Mouse (Mus musculus) neural tube, embryonic 15.5 days (tissue): Measurements from ENCODE around the gene Atg13. TPM values are rescaled to one million over a fixed set of nuclear protein-coding genes. Genes with fewer than 3 reads are reported as not detected.

Experiments
- ATAC-seq: fragments of 200-750 bp; cut with Nextera tagmentation; 2 replicates; pipeline ENCODE4 v1.8.0; 2017; ENCODE audit warnings: mild to moderate bottlenecking, moderate TSS enrichment, moderate library complexity; ENCODE audit not compliant: low FRiP score
- H3K27ac ChIP-seq: fragments of 300-500 bp; sonication (generic); replicated peaks from 2 replicates; pipeline ENCODE4 v1.5.1; 2015; ENCODE audit warnings: mild to moderate bottlenecking, inconsistent platforms
- H3K27me3 ChIP-seq: fragments of 300-500 bp; sonication (generic); replicated peaks from 2 replicates; pipeline ENCODE4 v1.6.1; 2015; ENCODE audit warnings: inconsistent platforms
- H3K36me3 ChIP-seq: fragments of 300-500 bp; sonication (generic); 2 replicates; pipeline ENCODE4 v1.6.1; 2015; ENCODE audit warnings: inconsistent platforms
- H3K4me1 ChIP-seq: fragments of 300-500 bp; sonication (generic); 2 replicates; pipeline ENCODE4 v1.6.1; 2015; ENCODE audit warnings: inconsistent platforms
- H3K4me2 ChIP-seq: fragments of 300-500 bp; sonication (generic); 2 replicates; pipeline ENCODE4 v1.6.1; 2015; ENCODE audit warnings: inconsistent platforms, mild to moderate bottlenecking, moderate library complexity
- H3K4me3 ChIP-seq: fragments of 300-500 bp; sonication (generic); replicated peaks from 2 replicates; pipeline ENCODE4 v1.5.1; 2015; ENCODE audit warnings: mild to moderate bottlenecking, inconsistent platforms
- H3K9ac ChIP-seq: fragments of 300-500 bp; sonication (generic); replicated peaks from 2 replicates; pipeline ENCODE4 v1.6.1; 2015; ENCODE audit warnings: mild to moderate bottlenecking, inconsistent platforms
- H3K9me3 ChIP-seq: fragments of 300-500 bp; sonication (generic); replicated peaks from 2 replicates; pipeline ENCODE4 v1.6.1; 2016; ENCODE audit warnings: inconsistent platforms
- WGBS: fragments of 180-500 bp; shearing (Covaris S2); methylation state at CpG from one replicate; pipeline ENCODE4 v1.1.7; 2015; ENCODE audit warnings: mixed read lengths; 5-methylcytosine and 5-hydroxymethylcytosine counted together
- polyA plus RNA-seq: library from polyadenylated mRNA; unstranded; fragments of >200 nt; fragmentation: Nextera tagmentation; extraction: Ambion mirVana; gene quantifications from 2 replicates; pipeline ENCODE4 v1.2.1, GENCODE M21; 2015

Atg13 gene
- polyA plus RNA-seq, 1 experiment from 2014 or later, result 33.7 TPM

DNA sequence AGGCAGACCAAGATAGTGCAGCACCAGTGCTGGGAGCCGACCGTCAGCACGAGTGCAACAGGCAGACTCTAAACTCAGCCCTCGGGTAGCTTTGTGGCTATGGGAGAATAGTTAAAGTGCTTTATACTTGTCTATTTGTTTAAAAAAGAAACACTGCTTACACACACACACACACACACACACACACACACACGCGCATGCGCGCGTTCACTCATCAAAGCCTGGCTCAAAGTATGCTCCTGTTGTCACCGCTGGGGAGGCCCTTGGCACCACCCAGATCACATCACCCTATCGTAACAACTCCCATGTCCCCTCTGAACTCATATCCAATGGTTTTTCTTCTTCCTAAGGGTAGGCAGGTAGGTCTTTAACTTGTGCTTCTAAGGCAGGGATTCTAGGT lies 66.4 kb downstream of the Atg13 start:
- H3K27me3 ChIP-seq, result no peaks in the 10 kb centered on the region
- ATAC-seq, result no peak
- peaks cover 13% of the 10 kb centered on the region for H3K4me1 ChIP-seq
- no peaks in the 10 kb centered on the region for H3K9me3 ChIP-seq
- H3K27ac ChIP-seq, result no peak overlapping the region
- no peak overlapping the region for H3K9ac ChIP-seq
- no peak overlapping the region for H3K4me2 ChIP-seq
- 95% methylated on average over 11 of the region's 11 CpGs for WGBS
- H3K36me3 ChIP-seq, result peaks cover 54% of the 10 kb centered on the region
- no peak overlapping the region for H3K4me3 ChIP-seq

DNA sequence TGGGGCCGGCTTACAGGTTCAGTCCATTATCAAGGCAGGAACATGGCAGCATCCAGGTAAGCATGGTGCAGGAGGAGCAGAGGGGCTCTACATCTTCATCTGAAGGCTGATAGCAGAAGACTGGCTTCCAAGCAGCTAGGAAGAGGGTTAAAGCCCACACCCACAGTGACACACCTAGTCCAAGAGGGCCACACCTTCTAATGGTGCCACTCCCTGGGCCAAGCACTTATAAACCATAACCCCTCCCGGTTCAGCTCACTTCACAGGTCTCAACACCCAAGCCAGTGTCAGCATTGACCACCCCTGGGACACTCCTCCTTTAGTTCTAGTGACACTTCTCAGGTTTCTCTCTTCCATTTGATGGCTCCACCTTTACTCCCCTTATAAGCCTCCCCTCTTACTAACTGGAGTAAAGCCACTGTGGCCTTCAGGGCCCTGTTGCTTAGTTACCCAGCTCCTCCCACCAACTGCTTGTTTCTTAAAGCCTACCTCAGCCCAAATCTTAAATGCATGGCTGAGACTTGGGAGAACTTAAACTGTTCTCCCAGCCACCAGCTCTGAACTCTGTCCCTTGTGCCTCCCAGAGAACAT lies 67.5 kb downstream of the Atg13 start:
- peaks cover 2% of the 10 kb centered on the region; the same call in 1 of the 2 replicates for H3K4me1 ChIP-seq
- WGBS, result 84% methylated on average over 2 of the region's 2 CpGs
- no peak for ATAC-seq
- no peak overlapping the region for H3K4me3 ChIP-seq
- no peak overlapping the region for H3K27ac ChIP-seq
- H3K27me3 ChIP-seq, result no peaks in the 10 kb centered on the region
- no peaks in the 10 kb centered on the region for H3K9me3 ChIP-seq
- H3K4me2 ChIP-seq, result no peak overlapping the region
- H3K9ac ChIP-seq, result no peak overlapping the region
- H3K36me3 ChIP-seq, result peaks cover 54% of the 10 kb centered on the region

DNA sequence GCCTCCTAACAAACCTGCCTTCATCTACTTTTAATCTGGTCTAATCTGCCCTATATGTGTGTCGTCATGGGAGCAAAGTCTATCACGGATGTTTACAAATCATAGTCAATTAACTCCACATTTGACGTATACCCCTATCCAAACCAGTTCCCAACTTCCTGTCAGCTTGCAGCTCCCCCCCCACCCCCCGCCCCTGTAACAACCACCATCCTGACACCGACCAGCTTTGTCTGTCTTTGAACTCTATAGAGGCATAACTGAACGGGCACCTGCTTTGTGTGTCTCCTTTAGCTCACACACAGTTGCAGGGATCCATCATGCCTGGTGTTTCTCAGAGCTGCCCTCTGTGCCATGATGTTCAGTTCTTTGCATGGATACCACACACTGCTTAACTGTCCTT lies 71.4 kb downstream of the Atg13 start:
- Histone ChIP-seq H3K36me3 (peaks cover 15% of the 10 kb centered on the region), H3K27ac (no peak overlapping the region), H3K9me3 (no peaks in the 10 kb centered on the region), H3K27me3 (no peaks in the 10 kb centered on the region), H3K4me1 (no peaks in the 10 kb centered on the region), H3K9ac (no peak overlapping the region), H3K4me3 (no peak overlapping the region), H3K4me2 (no peak overlapping the region)
- WGBS, result 82% methylated on average over 6 of the region's 6 CpGs
- ATAC-seq, result no peak

DNA sequence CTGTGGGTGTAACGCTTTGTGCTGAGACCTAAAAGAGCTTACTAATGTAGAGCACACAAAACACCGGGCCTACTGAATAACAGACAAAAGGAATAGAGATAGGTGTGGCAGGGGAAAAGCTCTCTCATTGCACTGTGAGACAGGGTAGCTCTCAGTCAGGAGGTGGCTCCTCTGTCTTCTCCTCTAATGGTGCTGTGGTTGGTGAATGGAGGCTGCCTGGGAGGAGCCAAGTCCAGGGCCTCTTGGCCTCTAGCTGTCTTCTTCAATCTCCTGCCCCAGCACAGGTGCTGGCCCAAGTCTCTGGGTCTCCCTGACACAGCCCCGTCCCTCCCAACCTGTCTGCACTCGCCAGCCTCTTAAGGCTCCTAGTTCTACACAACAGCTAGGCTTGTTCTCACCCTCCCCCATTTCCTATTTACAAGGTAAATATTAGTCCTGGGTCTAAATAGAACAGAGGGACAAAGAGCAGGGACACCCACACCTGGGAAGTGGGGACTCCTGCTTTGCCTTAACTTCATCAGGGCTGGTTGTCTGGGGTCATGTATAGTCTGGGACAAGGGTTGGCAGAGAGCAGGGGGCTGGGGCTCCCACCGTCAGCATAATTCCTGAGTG lies 73.5 kb downstream of the Atg13 start:
- Histone ChIP-seq H3K4me3 (no peak overlapping the region), H3K9me3 (no peaks in the 10 kb centered on the region), H3K4me2 (no peak overlapping the region), H3K27me3 (no peaks in the 10 kb centered on the region), H3K4me1 (no peaks in the 10 kb centered on the region), H3K27ac (no peak overlapping the region), H3K36me3 (no peaks in the 10 kb centered on the region), H3K9ac (no peak overlapping the region)
- WGBS, result 86% methylated on average over 5 of the region's 5 CpGs
- no peak for ATAC-seq

DNA sequence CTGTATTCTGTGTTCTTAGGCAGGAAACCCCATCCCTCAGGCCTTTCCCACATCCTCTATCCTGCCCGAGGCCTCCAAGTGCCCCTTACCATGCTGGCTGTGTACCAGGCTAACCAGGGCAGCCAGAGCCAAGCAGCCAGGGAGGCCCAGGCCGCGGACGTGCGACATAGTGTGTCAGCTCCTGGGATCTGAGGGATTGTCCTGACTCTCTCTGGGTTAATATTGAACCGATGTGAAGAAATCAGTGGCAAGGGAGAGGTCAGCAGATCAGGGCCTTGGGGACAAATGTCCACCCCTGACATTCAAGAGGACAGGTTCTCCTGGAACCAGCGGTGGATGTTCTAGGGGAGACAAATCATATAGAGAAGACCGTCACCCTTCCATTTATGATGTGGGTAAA lies 74.1 kb downstream of the Atg13 start, which contains the start of gene F2:
Gene F2 (minus strand): TSS at position 186 of the 400 bp plus-strand sequence.
- H3K27ac ChIP-seq, result no peak within 1 kb of the TSS
- no peak for ATAC-seq
- H3K9me3 ChIP-seq, result no peaks in the 10 kb centered on the region
- 90% methylated on average over 8 of the region's 8 CpGs for WGBS
- no peaks in the 10 kb centered on the region for H3K4me1 ChIP-seq
- H3K36me3 ChIP-seq, result no peaks in the 10 kb centered on the region
- H3K9ac ChIP-seq, result no peak within 1 kb of the TSS
- H3K4me2 ChIP-seq, result no peak within 1 kb of the TSS
- no peaks in the 10 kb centered on the region for H3K27me3 ChIP-seq
- H3K4me3 ChIP-seq, result no peak within 1 kb of the TSS

DNA sequence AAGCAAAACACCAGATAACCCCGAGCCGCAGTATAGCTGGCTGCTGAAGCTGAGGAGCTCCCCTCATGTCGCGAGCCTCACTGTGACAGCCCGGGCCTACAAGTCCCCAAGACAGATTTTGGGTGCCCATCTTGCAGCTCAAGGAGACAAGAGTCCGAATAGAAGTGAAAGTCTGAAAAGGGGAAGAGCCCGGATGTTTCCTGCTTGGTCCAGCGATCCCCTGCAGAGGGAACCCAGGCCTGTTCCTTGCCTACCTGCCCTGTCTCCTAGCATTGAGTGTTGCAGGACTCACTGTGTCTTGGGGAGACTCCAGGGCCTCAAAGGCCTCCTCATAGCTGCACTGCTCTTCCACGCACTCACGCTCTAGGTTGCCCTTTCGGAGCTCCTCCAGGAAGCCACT lies 74.9 kb downstream of the Atg13 start:
- Histone ChIP-seq H3K9me3 (no peaks in the 10 kb centered on the region), H3K27ac (no peak overlapping the region), H3K9ac (no peak overlapping the region), H3K27me3 (no peaks in the 10 kb centered on the region), H3K36me3 (no peaks in the 10 kb centered on the region), H3K4me1 (no peaks in the 10 kb centered on the region), H3K4me3 (no peak overlapping the region), H3K4me2 (no peak overlapping the region)
- WGBS, result 91% methylated on average over 11 of the region's 11 CpGs
- no peak for ATAC-seq

DNA sequence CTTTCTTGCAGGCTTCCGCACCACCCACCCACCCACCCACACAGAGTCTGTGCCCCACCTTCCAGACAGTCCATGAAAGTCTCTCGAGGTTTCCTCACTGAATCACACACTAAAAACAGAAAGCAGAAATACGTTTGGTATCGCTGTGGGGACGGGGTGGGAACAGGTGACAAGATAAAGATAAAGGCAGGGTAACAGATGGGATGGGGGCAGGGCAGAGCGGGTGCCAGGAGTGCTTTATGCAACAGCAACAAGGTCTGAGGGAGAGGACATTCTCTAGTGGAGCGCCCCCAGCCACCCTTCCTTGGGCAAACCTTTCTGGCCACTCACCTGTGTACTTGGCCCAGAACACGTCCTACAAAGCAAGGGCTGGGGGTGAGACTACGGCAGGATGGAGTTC lies 75.5 kb downstream of the Atg13 start:
- Histone ChIP-seq H3K9ac (no peak overlapping the region), H3K27me3 (no peaks in the 10 kb centered on the region), H3K4me1 (no peaks in the 10 kb centered on the region), H3K4me3 (no peak overlapping the region), H3K36me3 (no peaks in the 10 kb centered on the region), H3K4me2 (no peak overlapping the region), H3K27ac (no peak overlapping the region), H3K9me3 (no peaks in the 10 kb centered on the region)
- WGBS, result 83% methylated on average over 9 of the region's 9 CpGs
- no peak for ATAC-seq

DNA sequence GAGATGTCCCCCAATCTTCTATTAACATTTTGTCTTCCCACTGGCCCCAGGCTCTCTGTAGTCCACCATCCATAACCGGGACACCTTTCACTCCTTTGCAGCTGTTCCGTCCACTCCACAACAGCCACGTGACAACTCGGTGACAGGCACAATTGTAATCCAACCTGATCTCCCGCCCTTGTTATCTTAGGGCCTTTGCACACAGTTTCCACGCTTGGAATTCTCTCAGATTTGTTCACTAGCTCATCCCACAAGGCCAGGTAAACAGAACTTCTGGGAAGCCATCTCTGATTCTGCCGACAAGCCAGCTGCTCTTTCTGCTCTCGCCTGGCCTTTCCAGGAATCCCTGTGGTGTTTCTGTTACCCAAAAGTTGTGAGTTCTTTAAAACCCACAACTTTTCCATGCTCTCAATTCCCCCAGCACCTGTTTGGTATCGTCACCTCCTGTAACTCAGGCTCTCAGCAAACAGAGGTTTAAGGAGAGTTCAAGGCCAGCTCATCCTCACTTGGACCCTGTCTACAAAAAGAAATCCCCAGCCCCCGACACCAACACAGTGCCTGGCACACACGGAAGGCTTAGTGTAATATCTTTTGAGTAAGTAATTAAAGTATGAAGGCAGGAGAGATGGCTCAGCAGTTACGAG lies 76.9 kb downstream of the Atg13 start:
- H3K27me3 ChIP-seq, result no peaks in the 10 kb centered on the region
- H3K27ac ChIP-seq, result no peak overlapping the region
- no peaks in the 10 kb centered on the region for H3K9me3 ChIP-seq
- H3K4me3 ChIP-seq, result no peak overlapping the region
- H3K9ac ChIP-seq, result no peak overlapping the region
- H3K36me3 ChIP-seq, result no peaks in the 10 kb centered on the region
- no peaks in the 10 kb centered on the region for H3K4me1 ChIP-seq
- no peak overlapping the region for H3K4me2 ChIP-seq
- WGBS, result 87% methylated on average over 12 of the region's 12 CpGs
- ATAC-seq, result no peak

DNA sequence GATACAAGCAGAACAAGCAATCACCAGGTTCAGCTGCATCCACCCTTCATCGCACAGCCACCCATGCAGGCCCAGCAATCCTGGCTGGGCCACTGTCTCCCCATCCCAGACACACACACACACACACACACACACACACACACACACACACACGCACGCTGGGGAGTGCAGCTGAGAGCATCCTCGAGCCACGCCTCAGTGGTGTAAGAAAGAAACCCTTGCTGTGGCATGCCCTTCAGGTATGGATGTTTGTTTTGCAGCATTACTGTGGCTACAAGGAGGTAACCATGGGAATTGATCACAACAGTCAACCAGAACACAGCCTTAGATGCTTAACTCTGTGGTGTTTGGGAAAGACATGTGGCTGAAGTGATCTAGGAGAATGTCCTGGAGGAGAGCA lies 78.1 kb downstream of the Atg13 start:
- H3K36me3 ChIP-seq, result no peaks in the 10 kb centered on the region
- no peak overlapping the region for H3K4me2 ChIP-seq
- H3K4me3 ChIP-seq, result no peak overlapping the region
- no peaks in the 10 kb centered on the region for H3K27me3 ChIP-seq
- H3K9ac ChIP-seq, result no peak overlapping the region
- H3K27ac ChIP-seq, result no peak overlapping the region
- no peaks in the 10 kb centered on the region for H3K4me1 ChIP-seq
- ATAC-seq, result no peak
- 80% methylated on average over 5 of the region's 5 CpGs for WGBS
- no peaks in the 10 kb centered on the region for H3K9me3 ChIP-seq

DNA sequence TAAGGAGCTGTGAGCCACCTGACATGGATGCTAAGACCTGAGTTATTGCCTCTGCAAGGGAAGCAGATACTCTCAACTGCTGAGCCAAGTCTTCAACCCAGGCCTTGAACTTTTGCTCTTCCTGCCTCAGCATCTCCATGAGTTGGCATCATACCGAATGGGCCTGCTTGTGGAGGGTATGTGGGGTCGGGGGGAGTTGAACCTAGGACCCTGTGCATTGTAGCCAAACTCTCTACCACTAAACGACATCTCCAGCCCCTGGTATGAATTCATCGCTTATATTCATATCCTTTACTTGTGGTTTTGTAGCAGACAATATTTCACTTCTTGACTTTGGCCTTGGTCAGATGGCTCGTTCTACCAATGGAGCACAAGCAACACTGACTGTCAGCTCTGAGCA lies 78.5 kb downstream of the Atg13 start:
- no peaks in the 10 kb centered on the region for H3K4me1 ChIP-seq
- WGBS, result 89% methylated on average over 5 of the region's 5 CpGs

DNA sequence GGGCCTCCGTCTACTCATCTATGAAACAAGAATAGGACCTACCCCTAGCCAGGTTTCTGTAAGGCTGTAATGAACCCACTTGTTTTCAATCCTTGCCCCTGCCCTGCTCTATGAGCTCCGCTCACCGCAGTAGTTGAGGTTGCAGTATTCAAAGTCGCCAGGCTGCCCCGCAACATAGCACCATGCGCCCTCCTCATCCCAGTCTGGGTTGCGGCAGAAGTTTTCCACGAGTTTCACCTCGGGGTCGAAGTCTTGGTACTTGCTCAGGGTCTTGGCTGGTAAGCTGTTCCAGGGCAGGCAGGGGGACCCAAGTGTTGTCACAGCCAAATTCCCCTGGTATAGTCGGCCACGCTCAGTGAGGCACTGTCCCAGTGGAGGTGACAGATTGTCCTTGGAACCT lies 80.0 kb downstream of the Atg13 start:
- WGBS, result 94% methylated on average over 12 of the region's 12 CpGs
- H3K27me3 ChIP-seq, result no peaks in the 10 kb centered on the region
- H3K4me1 ChIP-seq, result no peaks in the 10 kb centered on the region
- no peak overlapping the region for H3K27ac ChIP-seq
- no peak for ATAC-seq
- H3K36me3 ChIP-seq, result no peaks in the 10 kb centered on the region
- H3K4me2 ChIP-seq, result no peak overlapping the region
- no peaks in the 10 kb centered on the region for H3K9me3 ChIP-seq
- no peak overlapping the region for H3K9ac ChIP-seq
- no peak overlapping the region for H3K4me3 ChIP-seq

More for the DNA sequence above, 78.5 kb downstream of the Atg13 start:
- H3K9ac ChIP-seq, result no peak overlapping the region
- no peak overlapping the region for H3K4me2 ChIP-seq
- no peaks in the 10 kb centered on the region for H3K36me3 ChIP-seq
- no peak for ATAC-seq
- H3K9me3 ChIP-seq, result no peaks in the 10 kb centered on the region
- H3K4me3 ChIP-seq, result no peak overlapping the region
- H3K27me3 ChIP-seq, result no peaks in the 10 kb centered on the region
- H3K27ac ChIP-seq, result no peak overlapping the region

DNA sequence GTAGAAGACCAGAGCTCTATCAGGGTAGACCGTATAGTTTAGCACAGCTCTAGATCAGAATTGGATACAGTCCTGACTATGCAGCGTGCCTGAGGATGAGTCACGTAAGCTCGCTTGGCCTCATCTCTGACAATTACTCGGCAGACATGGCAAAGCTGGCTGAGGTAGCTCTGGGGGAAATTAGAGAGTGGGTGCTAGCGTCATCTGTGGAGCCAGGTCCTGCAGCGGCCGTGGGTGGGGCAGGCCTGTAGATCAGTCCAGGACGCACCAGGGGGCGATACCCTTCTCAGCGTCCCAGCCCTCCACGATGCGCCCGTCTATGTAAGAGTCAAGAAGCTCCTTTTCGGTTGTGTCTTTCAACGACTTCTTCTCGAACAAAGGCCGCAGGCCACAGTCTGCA lies 80.7 kb downstream of the Atg13 start:
- Histone ChIP-seq H3K9me3 (no peaks in the 10 kb centered on the region), H3K4me2 (no peak overlapping the region), H3K9ac (no peak overlapping the region), H3K4me3 (no peak overlapping the region), H3K27me3 (no peaks in the 10 kb centered on the region), H3K4me1 (no peaks in the 10 kb centered on the region), H3K27ac (no peak overlapping the region), H3K36me3 (no peaks in the 10 kb centered on the region)
- ATAC-seq, result no peak
- 88% methylated on average over 18 of the region's 18 CpGs for WGBS
